Mouse (Mus musculus): Measurements from ENCODE around the gene Gm36210.
"Not testable (repeated sequence)": the region's sequence is repeated elsewhere in the genome, so short reads cannot be mapped to it uniquely, and the experiment has no call there.

Gene Gm36210

DNA sequence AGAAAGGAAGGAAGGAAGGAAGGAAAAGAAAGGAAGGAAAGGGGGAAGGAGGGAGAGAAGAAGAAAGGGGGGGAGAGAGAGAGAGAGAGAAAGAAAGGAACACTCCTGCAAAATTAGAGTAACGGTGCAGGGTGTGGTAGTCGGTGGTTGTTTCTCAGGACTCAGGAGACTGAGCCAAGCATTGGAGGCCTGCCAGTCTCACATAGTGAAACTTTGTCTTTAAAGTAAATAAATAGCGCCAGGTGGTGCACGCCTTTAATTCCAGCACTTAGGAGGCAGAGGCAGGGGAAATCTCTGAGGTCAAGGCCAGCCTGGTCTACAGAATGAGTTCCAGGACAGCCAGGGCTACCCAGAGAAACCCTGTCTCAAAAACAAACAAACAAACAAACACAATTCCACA lies 19.6 kb downstream of the Gm36210 start:
- no peak for DNase-seq (ENCODE audit: low spot score in 2 of 2)

DNA sequence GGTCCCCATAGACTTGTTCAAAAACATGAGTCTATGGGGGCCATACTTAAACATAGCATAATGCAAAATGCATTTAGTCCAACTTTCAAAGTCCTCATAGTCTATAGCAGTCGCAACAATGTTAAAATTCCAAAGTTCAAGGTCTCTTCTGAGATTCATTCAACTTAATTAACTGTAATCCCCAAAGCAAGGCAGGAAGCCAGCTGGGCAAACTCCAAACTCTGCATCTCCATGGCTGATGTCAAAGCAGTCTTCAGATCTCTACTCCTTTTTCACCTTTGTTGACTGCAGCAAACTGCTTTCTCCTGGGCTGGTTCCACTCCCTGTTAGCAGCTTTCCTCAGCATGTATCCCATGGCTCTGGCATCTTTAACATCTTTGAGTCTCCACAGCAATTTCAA lies 27.3 kb downstream of the Gm36210 start:
- DNase-seq (ENCODE audit: low spot score in 2 of 2), result not testable (repeated sequence)

DNA sequence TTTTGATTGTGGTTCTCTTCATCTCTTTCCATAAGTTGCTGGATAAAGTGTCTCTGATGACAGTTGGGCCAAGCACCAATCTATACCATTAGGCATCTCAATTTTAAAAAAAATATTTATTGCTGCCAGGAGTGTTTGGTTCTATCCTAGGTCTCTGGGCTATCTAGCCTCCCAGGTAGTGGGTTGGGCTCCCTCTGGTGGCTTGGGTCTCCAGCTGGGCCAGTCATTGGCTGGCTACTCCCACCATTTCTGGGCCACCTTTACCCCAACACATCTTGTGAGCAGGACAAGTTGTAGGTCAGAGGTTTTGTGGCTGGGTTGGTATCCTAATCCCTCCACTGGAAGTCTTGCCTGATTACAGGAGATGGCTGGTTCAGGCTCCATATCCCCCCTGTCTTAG lies 28.1 kb downstream of the Gm36210 start:
- peak in 1 of 2 experiments; percentile 49 for DNase-seq (ENCODE audit: low spot score in 2 of 2)

GRCm38 (mm10) chr7:4877226-4877625 lies 29.1 kb downstream of the Gm36210 start:
- DNase-seq (ENCODE audit: low spot score in 2 of 2), result no peak

- DNase-seq (ENCODE audit: low spot score in 2 of 2), result peak; percentile 85
These were observed 29.5 kb downstream of the Gm36210 start, which contains the start of gene Isoc2a for GRCm38 (mm10) chr7:4876753-4877221. Gene Isoc2a, plus strand, starts transcription at chr7:4877153.

DNA sequence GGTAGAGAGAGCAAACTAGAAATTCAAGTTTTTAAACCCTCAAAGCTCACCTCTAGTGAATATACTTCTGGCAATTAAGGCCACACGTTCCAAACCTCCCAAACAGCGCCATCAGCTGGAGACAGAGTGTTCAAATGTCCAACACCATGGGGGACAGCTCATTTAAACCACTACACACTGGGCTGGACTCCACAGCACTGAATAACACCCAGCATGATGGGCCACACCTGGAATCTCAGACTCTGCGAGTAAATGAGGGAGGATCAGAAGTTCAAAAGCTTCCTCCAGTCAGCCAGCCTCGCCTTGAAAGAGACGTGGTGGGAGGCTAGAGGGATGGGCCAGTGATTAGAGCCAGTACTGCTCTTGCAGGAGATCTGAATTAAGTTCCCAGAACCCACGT lies 36.2 kb downstream of the Gm36210 start, which contains the start of gene Isoc2b:
Isoc2b (minus strand) TSS at position 126 of the 400 bp plus-strand sequence.
- no peak for DNase-seq (ENCODE audit: low spot score in 2 of 2)

DNA sequence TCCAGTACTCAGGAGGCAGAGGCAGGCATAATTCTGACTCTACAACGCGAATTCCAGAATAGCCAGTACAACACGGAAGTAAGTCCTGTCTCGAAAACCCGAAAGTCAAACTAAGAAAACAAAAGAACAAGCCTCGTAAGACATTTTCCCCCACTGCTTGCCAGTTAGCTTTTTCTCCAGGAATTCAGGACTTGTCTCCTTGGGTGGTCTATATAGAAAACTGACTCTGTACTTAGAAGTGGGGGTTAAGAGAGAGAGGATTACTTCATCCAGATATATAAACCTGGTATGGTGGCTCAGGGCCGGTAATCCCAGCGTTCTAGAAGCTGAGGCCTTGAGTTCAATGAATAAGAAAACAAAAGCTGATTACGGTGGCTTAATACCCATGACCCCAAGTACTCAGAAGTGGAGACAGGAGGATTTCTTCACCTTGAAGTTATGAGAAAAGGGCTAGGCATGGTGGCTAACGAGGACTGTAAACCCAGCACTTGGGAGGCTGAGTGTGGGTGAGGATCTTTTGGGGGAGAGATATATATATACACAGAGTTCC lies 39.6 kb downstream of the Gm36210 start:
- DNase-seq (ENCODE audit: low spot score in 2 of 2), result no peak

DNA sequence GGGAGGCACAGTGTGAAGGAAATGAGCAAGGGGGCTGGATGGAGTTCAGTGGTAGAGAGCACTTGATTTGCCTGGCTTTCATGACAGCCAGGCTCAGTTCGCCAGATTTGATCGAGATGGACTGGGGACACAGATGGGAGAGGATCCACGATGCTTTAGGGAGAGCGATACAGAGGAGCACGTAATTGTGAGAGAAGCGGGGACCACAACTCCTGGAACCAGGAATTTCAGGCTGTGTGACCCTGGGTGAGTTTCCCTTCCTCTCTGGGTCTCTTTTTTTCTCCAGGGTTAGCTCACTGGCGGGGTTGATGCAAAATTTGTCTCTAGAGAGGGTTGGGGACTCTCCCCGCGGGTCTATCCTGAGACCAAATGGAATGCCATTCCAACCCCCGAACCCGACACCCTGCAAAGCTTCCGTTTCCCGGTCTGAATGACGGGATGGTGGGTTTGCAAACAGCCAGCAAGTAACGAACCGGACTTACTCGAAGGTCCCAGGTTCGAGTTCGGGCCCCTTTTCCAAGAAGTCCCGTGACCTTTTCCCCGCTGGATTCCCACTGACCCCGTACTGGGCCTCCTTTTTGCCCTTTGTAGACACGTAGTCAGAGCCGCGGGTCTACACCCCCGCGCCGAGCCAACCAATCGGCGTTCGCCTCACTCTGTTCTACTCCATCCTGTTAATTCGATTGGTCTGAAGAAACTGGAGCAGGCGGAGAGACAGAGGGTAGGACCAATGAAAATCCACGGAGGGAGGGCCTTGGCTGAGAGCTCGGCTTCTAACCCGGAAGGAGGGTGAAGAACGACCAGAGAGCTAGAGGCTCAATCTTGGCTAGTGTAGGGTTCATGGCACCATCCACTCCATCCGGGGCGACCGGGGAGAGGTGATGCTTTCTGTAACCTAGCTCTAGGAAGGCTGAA lies 40.5 kb downstream of the Gm36210 start:
- peak; percentile 95 for DNase-seq (ENCODE audit: low spot score in 2 of 2)

DNA sequence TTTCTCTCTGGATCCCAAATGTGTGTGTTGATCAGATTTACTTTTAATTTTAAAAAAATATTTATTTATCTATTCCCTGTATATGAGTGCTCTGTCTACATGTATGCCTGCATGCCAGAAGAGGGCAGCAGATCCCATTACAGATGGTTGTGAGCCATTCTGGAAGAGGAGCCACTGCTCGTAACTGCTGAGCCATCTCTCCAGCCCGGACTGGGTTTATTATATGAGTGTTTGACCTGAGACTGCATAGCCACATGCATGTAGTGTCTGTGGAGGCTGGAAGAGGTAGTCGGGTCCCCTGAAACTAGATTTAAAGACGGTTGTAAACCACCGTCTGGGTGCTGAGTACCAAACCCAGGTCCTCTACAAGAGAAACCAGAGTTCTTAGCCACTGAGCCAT lies 41.2 kb downstream of the Gm36210 start:
- DNase-seq (ENCODE audit: low spot score in 2 of 2), result peak in 1 of 2 experiments; percentile 39

DNA sequence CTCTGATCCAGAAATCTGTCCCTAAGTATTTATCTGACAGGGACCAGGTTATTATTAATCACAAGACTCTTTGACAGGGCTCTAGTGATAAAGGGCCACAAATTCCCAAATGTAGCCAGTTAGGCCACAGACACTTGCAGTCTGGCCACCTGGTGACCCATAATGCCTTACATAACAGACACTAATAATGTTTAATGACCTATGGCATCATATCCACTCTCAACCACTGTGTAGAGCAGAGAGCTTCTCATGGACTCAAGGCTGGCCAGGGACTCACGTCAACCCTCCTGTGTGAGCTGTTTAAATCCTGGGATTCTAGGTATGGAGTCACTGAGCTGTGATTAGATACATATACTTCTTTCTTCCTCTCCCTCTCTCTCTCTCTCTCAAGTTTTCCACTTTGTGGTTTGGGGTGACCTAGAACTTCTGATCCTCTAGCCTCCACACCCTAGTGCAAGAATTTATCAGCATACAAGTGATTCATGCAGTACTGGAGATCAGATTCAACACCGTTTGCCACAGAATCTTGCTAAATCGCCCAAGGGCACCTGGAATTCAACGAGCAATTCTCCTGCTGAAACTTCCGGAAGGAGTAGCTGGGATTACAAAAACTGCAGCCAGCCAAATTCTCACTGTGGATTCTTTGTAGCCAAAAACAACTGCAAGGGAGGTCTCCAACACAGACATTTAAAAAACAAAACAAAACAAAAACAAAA lies 42.0 kb downstream of the Gm36210 start:
- DNase-seq (ENCODE audit: low spot score in 2 of 2), result no peak

DNA sequence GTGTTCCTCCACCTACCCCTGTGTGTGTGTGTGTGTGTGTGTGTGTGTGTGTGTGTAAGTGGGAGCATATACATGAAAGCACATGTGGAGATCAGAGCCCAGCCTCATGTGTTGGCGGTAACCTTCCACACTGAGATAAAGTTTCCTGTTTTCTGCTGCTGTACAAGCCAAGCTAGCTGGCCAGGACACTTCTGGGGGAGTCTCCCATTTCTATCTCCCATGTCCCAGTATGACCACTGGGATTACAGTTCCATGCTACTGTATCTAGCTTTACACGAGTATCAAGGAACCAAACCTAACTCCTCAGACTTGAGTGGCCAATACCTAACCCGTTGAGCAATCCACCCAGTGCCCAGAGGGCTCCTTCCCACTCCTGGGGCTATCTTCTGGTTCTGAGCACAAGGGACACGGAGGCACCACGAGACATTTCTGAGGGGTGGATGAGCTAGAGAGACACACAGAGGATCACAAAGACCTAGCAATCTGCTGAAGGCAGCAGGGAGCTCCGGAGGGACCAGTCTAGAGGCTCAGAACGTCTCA lies 42.7 kb downstream of the Gm36210 start:
- DNase-seq (ENCODE audit: low spot score in 2 of 2), result no peak

DNA sequence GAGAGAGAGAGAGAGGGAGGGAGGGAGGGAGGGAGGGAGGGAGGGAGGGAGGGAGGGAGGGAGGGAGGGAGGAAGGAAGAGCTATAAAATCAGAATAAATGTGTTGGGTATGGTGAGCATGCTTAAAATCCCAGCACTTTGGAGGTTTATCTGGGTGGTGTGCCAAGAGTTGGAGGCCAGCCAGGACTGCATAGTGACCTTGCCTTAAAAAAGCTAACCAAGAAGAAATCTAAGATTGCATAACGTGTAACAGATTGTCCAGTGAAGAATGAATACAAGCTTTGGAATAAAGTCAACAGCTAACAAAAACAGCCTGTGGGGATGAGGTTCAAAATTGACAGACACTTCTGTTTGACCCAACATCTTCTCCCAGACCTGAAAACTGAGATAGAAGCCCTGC lies 43.3 kb downstream of the Gm36210 start:
- DNase-seq (ENCODE audit: low spot score in 2 of 2), result no peak

DNA sequence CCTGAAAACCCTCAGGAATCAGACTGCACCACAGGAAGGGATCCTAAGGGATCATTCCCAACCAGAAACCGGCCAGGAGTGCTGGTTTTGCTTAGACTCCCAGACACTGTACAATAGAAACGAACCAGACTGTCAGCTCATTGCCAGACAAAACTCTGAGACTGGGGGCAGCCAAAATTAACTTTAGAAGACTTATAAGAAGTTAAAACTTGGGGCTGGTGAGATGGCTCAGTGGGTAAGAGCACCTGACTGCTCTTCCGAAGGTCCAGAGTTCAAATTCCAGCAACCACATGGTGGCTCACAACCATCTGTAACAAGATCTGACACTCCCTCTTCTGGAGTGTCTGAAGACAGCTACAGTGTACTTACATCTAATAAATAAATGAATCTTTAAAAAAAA lies 45.4 kb downstream of the Gm36210 start:
- not testable (repeated sequence) for DNase-seq (ENCODE audit: low spot score in 2 of 2)

GRCm38 (mm10) chr7:4859418-4859978 lies 46.8 kb downstream of the Gm36210 start:
- no peak for DNase-seq (ENCODE audit: low spot score in 2 of 2)

DNA sequence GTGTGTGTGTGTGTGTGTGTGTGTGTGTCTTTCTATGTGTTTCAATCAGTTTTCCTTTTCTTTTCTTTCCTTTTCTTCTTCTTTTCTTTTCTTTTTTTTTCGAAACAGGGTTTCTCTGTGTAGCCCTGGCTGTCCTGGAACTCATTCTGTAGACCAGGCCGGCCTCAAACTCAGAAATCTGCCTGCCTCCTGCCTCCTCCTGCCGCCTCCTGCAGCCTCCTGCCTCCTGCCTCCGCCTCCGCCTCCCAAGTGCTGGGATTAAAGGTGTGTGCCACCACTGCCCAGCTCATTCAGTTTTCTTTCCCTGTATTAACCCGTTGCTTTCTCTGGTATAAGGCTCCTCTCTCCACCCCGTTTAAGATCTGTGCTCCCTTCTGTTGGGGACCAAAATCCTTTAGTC lies 49.0 kb downstream of the Gm36210 start:
- DNase-seq (ENCODE audit: low spot score in 2 of 2), result no peak

GRCm38 (mm10) chr7:4856508-4856907 lies 49.8 kb downstream of the Gm36210 start:
- no peak for DNase-seq (ENCODE audit: low spot score in 2 of 2)

- DNase-seq (ENCODE audit: low spot score in 2 of 2), result no peak
These were observed 52.7 kb downstream of the Gm36210 start for GRCm38 (mm10) chr7:4853613-4854012.

- no peak for DNase-seq (ENCODE audit: low spot score in 2 of 2)
These were observed 55.0 kb downstream of the Gm36210 start for GRCm38 (mm10) chr7:4851315-4851688.

DNA sequence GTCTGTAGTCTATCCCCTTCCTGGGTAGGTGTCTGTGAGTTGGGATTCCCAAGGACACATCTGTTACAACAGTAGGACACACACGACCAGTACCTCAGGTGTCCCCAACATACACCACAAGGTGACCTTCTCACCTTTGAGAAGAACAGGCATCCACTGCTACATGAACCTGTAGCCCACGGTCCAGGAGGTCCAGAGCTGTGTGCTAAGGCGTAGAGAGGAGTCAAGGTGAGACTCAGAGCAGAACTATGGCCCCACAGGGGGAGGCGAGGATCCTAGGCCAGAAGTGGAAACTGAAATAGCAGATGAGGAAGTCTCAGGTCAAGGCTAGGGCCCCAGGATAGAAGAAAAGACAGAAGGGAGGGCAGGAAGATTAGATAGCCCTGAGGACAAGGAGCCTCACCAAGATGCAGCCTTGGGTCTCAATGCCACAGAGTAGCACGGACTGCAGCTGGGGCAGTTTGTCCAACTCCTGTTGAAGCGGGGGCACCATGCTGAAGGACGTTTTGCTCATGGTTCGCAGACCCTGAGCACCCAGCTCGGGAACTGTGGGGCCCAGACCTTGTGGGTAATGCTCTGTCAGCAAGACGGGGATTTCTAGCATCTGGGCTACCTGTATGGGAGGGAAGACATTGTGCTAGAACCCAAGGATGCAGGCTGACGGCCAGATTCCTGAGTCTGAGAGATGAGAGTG lies 55.5 kb downstream of the Gm36210 start:
- DNase-seq (ENCODE audit: low spot score in 2 of 2), result no peak

DNA sequence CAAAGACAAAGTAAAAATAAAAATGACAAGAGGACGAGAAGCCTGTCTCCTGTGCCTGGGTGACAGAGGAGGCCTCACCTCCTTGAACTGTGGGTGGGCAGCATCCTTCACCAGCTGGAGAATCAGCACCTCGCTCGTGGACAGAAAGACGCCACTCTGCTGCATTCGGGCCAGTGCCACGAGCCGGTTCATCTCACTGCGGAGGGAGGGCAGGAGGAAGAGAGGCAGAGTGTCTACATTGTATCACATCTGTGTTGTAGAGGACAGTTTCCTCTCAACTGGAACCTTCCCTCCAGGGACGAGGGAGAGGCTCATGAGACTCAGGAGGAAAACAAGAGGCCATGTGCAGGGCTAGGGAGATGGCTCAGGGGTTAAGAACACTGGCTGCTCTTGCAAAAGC lies 56.9 kb downstream of the Gm36210 start:
- DNase-seq (ENCODE audit: low spot score in 2 of 2), result no peak
